Mouse (Mus musculus) activated CD4-positive, CD25-positive, alpha-beta regulatory T cell, adult 9 weeks (primary cell): ENCODE data around the gene E030025P04Rik. TPM values are rescaled to one million over a fixed set of nuclear protein-coding genes. Genes with fewer than 3 reads are reported as not detected.

Experiments
- polyA plus RNA-seq: library from polyadenylated mRNA; unstranded; fragments of 100-300 nt; shearing (Covaris generic); gene quantifications from one replicate; pipeline ENCODE4 v1.2.1, GENCODE M21; 2017

The E030025P04Rik gene
- polyA plus RNA-seq: not detected

GRCm38 (mm10) chr11:109144236-109144635 is at the start of gene E030025P04Rik:
TSS of gene E030025P04Rik (minus strand) at chr11:109144369.

Other genes starting within 250 kb of the E030025P04Rik start
- gene Axin2, start 224.0 kb downstream of the E030025P04Rik start, polyA plus RNA-seq: 6.2 TPM
- gene Rgs9, start 153.8 kb upstream of the E030025P04Rik start, polyA plus RNA-seq: 8.9 TPM
- gene Gna13, start 218.5 kb upstream of the E030025P04Rik start, polyA plus RNA-seq: 53.5 TPM